Mouse (Mus musculus): ENCODE data around the gene Prps1l3.

DNA sequence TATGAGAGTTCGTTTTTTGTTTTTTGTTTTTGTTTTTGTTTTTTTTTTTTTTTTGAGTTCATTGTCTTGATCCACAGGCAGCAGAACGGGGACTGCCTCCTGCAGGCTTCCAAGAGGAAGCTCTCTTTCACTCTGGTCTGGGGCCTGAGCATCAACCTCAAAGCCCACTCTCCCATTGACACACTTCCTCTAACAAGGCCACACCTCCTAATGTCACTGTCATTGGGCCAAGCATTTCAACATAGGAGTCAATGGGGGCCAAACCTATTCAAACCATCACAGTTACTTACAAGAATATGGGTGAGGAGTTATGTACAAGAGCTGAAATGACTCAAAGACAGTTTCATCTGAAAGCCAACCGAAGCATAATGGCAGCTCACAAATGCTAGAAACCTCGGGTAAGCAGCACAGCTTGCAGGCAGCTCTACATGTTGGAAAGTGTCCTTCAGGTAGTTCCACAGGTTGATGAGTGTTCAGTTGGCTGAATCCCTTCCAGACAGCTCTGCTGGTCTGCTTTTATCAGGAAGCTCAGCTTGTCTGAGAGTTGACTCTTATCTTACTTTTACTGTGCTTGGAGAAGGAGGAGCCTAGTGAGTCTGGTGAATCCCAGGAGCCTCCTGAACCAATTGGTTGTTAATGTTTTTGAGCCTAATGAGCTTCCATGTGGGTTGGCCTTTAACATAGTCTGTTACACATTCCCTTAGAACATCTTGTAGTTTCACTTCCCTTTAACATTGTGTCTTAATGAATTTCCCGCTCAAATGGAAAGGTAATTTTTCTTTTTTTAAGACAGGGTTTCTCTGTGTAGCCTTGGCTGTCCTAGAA lies 13.7 kb downstream of the Prps1l3 start:
- TF ChIP-seq POLR2A (IDR thresholded peaks at IDR 0.05; ENCODE audit: insufficient read depth, low read depth, low read length) (no peak), CTCF (IDR thresholded peaks at IDR 0.05; ENCODE audit: insufficient read depth, low read depth, low read length) (no peak)
